Mouse (Mus musculus) cortical plate, adult 2 months (tissue): ENCODE data around the gene Hist1h2ad.
A peak's percentile ranks its signal among the peaks of the same experiment; 100 is the strongest.

Experiments
- CTCF ChIP-seq: fragments of 200-500 bp; IDR thresholded peaks from 2 replicates; pipeline ENCODE4 v1.5.1; 2011; ENCODE audit warnings: mild to moderate bottlenecking, control low read depth, low read length; ENCODE audit not compliant: insufficient read depth; ENCODE audit errors: extremely low read depth
- POLR2A ChIP-seq: fragments of 200-500 bp; IDR thresholded peaks from 2 replicates; pipeline ENCODE4 v1.6.1; 2011; ENCODE audit warnings: mild to moderate bottlenecking, low read length, control low read depth; ENCODE audit not compliant: insufficient read depth; ENCODE audit errors: extremely low read depth

GRCm38 (mm10) chr13:23554925-23555838, 19.0 kb upstream of the Hist1h2ad start:
- peak; percentile 94 for TF ChIP-seq POLR2A
- no peak for TF ChIP-seq CTCF
